Mouse (Mus musculus): ENCODE measurements at regions not wholly inside any gene's neighbourhood (a gene's known extent, or its start where the extent isn't known, plus 50 kb on each side); places are given as distances from the start of the nearest gene placed in this dataset. TPM values are rescaled to one million over a fixed set of nuclear protein-coding genes. Genes with fewer than 3 reads are reported as not detected.

DNA sequence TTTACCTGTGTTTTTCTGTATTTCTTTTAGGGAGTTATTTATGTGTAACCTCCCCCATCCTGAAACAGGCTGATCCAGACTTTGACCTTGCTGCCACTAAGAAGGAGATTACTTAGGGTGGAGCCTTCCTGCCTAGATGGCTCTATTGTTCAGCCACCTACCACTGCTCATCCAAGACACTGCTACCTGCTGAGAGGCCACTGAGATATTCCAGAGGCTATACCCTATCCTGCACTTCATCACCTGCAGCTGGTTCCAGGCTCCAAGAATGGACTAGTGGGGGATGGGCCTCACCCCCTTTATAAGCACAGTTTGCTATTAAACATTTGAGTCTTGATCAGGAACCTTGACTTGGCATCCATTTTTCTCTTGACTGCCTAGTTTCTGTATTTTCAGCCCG, 1433.2 kb upstream of the Cdh6 start:
- H3K9ac ChIP-seq (ENCODE audit: low read length), result no peak overlapping the region
- no peaks in the 10 kb centered on the region for H3K4me1 ChIP-seq (ENCODE audit: control insufficient read depth, insufficient read depth, low read length)
- H3K4me3 ChIP-seq (ENCODE audit: low read depth, low read length), result no peak overlapping the region
- DNase-seq (ENCODE audit: low spot score, missing footprints) (no peak), ATAC-seq (ENCODE audit: low FRiP score) (no peak)
- no peaks in the 10 kb centered on the region for H3K36me3 ChIP-seq (ENCODE audit: control insufficient read depth, insufficient read depth, low read length)
- H3K27ac ChIP-seq (ENCODE audit: low read depth, low read length), result no peak overlapping the region
- WGBS, result 93% methylated on average over 1 of the region's 1 CpGs
- H3K9me3 ChIP-seq (ENCODE audit: control insufficient read depth, low read length), result no peaks in the 10 kb centered on the region
- H3K27me3 ChIP-seq (ENCODE audit: control insufficient read depth, insufficient read depth, low read length), result no peaks in the 10 kb centered on the region
- no peak overlapping the region for H3K4me2 ChIP-seq

Small RNA genes in the stretch of these regions (microRNA-seq; reads per million reads assigned to microRNA genes)
- gene Gm24080, result not detected
